Mouse (Mus musculus): Measurements from ENCODE around the gene Ddx10. TPM values are rescaled to one million over a fixed set of nuclear protein-coding genes. Genes with fewer than 3 reads are reported as not detected.
"Not testable (repeated sequence)": the region's sequence is repeated elsewhere in the genome, so short reads cannot be mapped to it uniquely, and the experiment has no call there.

Ddx10 gene
- polyA plus RNA-seq, 1 experiment from 2014 or later = 23.9 TPM

DNA sequence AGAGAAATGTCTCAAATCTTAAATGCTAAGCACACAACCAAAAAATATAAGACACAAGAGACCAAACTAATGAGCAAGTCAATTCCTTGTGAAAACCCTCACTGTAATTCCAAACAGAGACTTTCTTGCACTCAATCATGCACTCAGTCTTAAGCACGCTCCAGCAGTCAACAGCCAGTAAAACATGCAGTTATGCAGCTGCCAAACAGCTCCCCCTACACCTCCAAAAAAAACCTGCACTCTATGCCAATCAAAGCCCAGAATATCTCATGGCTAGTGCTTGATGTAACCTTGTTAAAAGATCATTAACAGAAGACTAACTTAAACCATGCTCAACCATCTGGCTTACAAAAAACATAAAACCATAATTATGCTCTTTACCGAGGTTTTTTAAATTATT lies 74.6 kb downstream of the Ddx10 start:
- TF ChIP-seq CTCF (IDR thresholded peaks at IDR 0.05) = peak; percentile 63
- no peak for DNase-seq (ENCODE audit: low read depth, low spot score)
- H3K27me3 ChIP-seq = no peaks in the 10 kb centered on the region
- POLR2A ChIA-PET = no interaction called here
- in situ Hi-C loops (cut with MboI; ENCODE audit: low pct_unique_long_range_greater_than_20kb) = no loop called here
- CTCF ChIA-PET = no interaction called here
- ATAC-seq = no peak

DNA sequence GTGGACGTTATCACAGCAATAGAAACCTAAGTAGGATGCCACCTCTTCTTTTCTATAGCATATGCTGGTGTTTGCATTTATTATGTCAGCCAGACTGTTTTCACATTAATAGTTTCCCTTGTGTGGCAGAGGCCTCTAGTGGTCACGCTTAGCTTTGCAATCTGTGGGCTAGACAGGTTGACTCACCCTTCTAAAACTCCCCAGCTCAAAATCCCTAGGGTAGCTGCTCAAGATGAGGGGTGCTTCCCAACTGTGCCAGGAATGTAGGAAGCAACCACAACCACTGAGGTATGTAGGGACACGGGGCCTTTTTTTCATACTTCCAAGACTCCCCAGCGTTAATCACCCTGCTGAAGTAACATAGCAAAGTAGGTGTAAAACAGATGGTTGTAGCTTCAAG lies 103.6 kb downstream of the Ddx10 start:
- peak; percentile 54 for DNase-seq (ENCODE audit: low read depth, low spot score)
- in situ Hi-C loops (cut with MboI; ENCODE audit: low pct_unique_long_range_greater_than_20kb) = loop anchor here (5.0 kb wide), 1 partner anchor 852 kb away; no protein-coding TSS in a partner anchor
- peak; percentile 88 for ATAC-seq
- H3K27me3 ChIP-seq = no peaks in the 10 kb centered on the region
- peak; percentile 94 for TF ChIP-seq CTCF (IDR thresholded peaks at IDR 0.05)
- ChIA-PET POLR2A (no interaction called here), CTCF (interaction anchor here (0.7 to 2.5 kb wide), 10 partner anchors 9 to 846 kb away, joined by 3 to 9 read pairs (median 4); no protein-coding TSS in a partner anchor)

DNA sequence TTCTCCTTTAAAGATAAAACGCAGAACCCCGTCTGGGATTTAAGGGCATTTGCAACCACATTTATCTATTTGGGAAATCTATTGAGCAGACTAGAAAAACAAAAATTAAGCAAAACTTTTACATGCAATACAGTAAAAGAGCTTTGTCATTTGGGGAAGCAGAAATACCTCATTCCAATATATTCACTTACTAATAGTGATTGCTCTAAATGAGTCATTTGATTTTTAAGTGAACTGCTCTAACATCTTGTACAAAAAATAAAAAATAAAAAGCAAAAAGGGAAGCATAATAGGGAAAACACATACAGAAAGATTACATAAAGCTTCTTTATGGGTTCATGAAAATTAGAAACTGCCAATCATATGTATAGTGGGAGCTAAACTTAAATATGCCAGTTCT lies 104.3 kb downstream of the Ddx10 start:
- in situ Hi-C loops (cut with MboI; ENCODE audit: low pct_unique_long_range_greater_than_20kb) = loop anchor here (5.0 kb wide), 1 partner anchor 851 kb away; no protein-coding TSS in a partner anchor
- H3K27me3 ChIP-seq = no peaks in the 10 kb centered on the region
- no peak for TF ChIP-seq CTCF (IDR thresholded peaks at IDR 0.05)
- ChIA-PET POLR2A (no interaction called here), CTCF (interaction anchor here (1.2 to 2.5 kb wide), 5 partner anchors 14 to 845 kb away, joined by 3 to 9 read pairs (median 4); no protein-coding TSS in a partner anchor)
- ATAC-seq (no peak), DNase-seq (ENCODE audit: low read depth, low spot score) (no peak)

DNA sequence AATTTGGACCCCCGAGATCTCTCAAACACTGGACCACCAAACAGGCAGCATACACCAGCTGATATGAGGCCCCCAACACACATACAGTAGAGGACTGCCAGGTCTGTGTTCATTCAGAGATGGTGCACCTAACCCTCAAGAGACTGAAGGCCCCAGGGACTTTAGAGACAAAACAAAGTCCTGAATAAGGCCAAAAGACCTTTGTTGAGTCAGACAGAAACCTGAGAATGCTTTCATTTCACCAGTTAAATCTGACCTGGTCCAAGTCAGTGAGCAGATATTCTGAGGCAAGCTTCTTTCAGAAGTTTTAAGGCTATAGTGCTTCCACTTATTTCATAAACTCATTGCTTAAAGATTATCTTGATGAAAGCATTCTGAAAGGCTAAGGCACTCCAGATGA lies 105.4 kb downstream of the Ddx10 start:
- POLR2A ChIA-PET; ATAC-seq; H3K27me3 ChIP-seq; DNase-seq (ENCODE audit: low read depth, low spot score): not testable (repeated sequence)
- in situ Hi-C loops (cut with MboI; ENCODE audit: low pct_unique_long_range_greater_than_20kb) = loop anchor here (5.0 kb wide), 1 partner anchor 850 kb away; no protein-coding TSS in a partner anchor
- CTCF ChIA-PET = interaction anchor here (2.5 kb wide), 1 partner anchor 844 kb away, joined by 9 read pairs; no protein-coding TSS in a partner anchor

DNA sequence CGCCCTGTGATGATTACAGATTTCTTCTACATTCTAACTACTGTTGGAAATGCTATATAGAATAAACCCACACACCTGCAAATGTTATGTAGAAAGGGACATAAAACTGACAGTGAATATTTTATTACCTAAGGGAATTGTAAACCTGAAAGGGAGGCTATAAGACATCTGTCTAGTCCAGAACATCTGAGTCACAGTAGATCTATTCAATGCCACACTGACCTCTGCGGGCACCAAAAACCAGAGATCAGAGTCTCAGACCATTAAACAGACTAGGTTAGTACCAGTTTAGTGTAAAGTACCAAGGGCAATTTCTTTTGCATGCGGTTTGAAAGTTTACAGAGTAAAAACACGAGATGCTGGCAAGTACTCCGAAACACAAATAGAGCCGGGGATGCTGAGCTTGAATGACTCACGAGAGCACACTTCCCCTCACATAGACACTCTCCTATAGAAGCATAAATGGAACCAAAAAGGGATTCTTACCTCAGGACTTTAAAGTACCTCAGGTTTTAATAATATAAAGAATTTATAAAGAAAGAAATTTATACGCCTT lies 107.2 kb downstream of the Ddx10 start:
- in situ Hi-C loops (cut with MboI; ENCODE audit: low pct_unique_long_range_greater_than_20kb) = loop anchor here (5.0 kb wide), 1 partner anchor 848 kb away; no protein-coding TSS in a partner anchor
- CTCF ChIA-PET = no interaction called here
- no peaks in the 10 kb centered on the region for H3K27me3 ChIP-seq
- DNase-seq (ENCODE audit: low read depth, low spot score) (peak; percentile 46), ATAC-seq (peak; percentile 60)
- TF ChIP-seq CTCF (IDR thresholded peaks at IDR 0.05) = peak; percentile 20
- POLR2A ChIA-PET = no interaction called here

DNA sequence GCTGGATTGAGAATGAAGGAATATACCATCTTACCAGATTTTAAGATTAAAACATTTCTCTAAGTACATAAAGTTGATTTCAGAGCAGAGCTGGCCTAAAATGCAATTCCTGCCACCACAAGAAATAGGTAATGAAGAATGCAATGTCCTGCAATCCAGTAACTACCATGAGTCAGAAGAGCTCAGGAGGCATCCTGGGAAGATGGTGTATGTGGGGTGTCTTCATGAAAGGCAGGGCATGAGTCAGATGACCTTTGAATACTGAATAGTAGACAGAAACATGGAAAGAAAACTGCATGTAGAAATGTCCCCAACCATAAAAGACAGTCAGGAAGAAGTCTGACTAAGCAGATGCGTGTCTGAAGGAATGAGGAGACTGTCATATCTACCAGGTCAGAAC lies 115.0 kb downstream of the Ddx10 start:
- DNase-seq (ENCODE audit: low read depth, low spot score) = no peak
- POLR2A ChIA-PET = no interaction called here
- in situ Hi-C loops (cut with MboI; ENCODE audit: low pct_unique_long_range_greater_than_20kb) = no loop called here
- no peak for ATAC-seq
- CTCF ChIA-PET = no interaction called here
- no peak for TF ChIP-seq CTCF (IDR thresholded peaks at IDR 0.05)
- H3K27me3 ChIP-seq = no peaks in the 10 kb centered on the region

DNA sequence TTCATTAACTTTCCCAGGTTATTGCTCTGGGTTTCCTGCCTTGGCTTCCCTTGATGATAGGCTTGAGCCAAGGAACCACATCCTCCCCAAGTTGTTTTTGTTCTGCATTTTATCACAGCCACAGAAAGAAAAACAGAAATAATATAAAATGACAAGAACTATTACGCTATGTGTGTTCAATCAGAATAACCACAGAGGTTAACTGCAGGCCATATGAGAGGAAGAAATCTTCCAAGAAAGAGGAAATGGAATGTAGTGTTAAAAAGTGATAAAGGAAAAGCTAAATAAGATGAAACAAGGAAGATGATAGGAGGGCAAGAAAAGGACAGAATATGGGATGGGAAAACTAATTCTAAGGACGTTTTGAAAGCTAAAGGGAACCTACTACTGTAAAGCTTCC lies 117.4 kb downstream of the Ddx10 start:
- DNase-seq (ENCODE audit: low read depth, low spot score) (no peak), ATAC-seq (no peak)
- ChIA-PET CTCF (no interaction called here), POLR2A (no interaction called here)
- in situ Hi-C loops (cut with MboI; ENCODE audit: low pct_unique_long_range_greater_than_20kb) = no loop called here
- H3K27me3 ChIP-seq = no peaks in the 10 kb centered on the region
- no peak for TF ChIP-seq CTCF (IDR thresholded peaks at IDR 0.05)

DNA sequence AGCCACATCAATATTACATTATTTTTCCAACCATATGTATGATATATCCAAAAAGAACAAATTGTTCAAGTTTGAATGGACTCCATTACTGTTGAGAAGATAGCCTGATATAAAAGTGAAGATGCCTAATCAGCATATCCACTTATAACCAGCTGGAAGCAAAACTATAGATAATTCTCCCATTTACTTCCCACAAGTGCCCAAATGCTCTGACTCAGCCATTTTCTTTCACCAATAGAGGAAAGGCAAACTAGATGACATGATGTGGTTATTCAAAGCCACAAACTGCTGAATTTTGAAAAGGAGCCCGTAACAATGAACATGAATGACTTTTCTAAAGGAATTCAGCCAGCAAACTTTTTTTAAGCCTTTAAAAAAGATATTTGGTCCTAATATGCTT lies 146.8 kb downstream of the Ddx10 start:
- ATAC-seq (no peak), DNase-seq (ENCODE audit: low read depth, low spot score) (no peak)
- in situ Hi-C loops (cut with MboI; ENCODE audit: low pct_unique_long_range_greater_than_20kb) = no loop called here
- TF ChIP-seq CTCF (IDR thresholded peaks at IDR 0.05) = no peak
- CTCF ChIA-PET = interaction anchor here (1.3 kb wide), 2 partner anchors 19 to 40 kb away, joined by 3 read pairs; no protein-coding TSS in a partner anchor
- POLR2A ChIA-PET = no interaction called here
- H3K27me3 ChIP-seq = no peaks in the 10 kb centered on the region

DNA sequence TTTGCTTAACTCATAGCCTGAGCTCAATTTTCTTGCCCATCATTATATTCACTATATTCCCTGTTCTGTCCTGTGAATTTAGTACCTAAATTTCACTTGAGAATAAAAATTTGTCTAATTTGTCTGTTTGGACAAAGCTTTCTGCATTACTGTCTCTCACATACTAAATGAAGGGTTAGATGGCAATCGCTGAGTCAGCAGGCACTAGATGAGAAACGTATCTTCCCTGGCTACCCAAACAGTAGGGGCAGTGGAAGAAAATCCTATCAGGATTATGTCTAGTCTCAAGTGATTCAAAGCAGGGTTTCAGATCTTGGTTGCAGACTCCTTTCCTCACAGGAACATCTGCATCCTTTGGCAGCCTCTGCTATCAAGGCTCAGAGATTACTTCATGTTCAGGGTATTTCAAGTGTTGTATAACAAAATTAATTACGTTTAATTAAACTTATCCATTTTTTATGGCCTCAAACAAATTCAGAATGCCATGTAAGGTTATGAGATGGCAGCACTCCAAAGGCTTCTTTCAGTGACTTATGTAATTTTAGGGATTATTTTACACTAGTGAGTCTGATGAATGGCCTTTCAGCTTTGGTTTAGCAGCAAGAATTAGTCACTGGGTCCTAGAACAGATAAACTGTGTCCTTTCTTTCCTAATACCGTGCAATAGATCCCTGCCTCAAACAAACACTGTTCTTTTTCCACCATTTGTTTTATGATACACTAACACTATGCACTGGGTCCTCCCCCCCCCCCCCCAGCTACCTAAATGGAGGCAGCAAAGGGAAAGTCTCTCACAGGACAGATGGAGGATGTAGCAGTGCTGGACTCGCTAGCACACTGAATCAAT lies 152.3 kb downstream of the Ddx10 start:
- DNase-seq (ENCODE audit: low read depth, low spot score) (peak; percentile 50), ATAC-seq (peak; percentile 17)
- no peak for TF ChIP-seq CTCF (IDR thresholded peaks at IDR 0.05)
- POLR2A ChIA-PET = no interaction called here
- no peaks in the 10 kb centered on the region for H3K27me3 ChIP-seq
- in situ Hi-C loops (cut with MboI; ENCODE audit: low pct_unique_long_range_greater_than_20kb) = no loop called here
- CTCF ChIA-PET = no interaction called here

DNA sequence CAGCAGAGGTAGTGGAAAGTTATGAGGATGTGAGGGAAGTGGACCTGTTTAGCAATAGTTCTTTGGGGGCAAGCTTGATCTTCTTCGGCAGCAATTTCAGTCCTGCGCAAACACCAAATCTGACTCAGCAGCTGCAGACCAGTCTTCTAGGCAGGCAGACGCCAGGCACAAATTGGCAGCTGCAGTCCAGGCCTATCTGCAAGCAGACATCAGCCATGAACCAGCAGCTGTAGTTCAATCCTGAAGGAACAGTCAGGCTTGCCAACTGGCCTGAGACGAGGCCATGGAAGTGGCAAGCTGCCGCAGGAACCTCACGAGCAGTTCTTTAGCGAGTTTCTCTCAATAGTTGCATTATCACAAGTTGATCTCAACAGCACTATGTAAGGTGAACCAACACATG lies 153.3 kb downstream of the Ddx10 start:
- no peaks in the 10 kb centered on the region for H3K27me3 ChIP-seq
- TF ChIP-seq CTCF (IDR thresholded peaks at IDR 0.05) = no peak
- DNase-seq (ENCODE audit: low read depth, low spot score) = no peak
- in situ Hi-C loops (cut with MboI; ENCODE audit: low pct_unique_long_range_greater_than_20kb) = no loop called here
- ATAC-seq = no peak
- POLR2A ChIA-PET = interaction anchor here (0.6 kb wide), 2 partner anchors 33 to 1523 kb away, joined by 3 read pairs; no protein-coding TSS in a partner anchor
- CTCF ChIA-PET = interaction anchor here (1.3 kb wide), 1 partner anchor 18 kb away, joined by 3 read pairs; no protein-coding TSS in a partner anchor

DNA sequence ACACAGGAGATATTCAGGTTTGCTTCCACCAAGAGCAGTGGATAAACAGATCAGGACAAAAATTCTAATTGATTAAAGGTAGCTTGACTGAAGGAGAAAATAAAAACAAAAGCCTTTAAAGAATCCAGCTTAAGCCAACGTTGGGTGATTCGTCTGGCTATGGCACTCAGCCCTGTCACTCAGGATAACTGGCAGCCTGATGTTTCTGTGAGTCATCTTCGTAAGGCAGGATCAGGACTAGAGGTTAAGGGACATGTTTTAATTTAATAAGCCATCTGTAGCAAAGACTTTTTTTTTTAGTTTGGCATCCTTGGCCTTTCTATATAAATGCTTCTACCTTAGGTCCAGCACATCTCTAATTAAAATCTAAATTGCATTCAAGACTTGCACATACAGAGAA lies 170.2 kb downstream of the Ddx10 start:
- no peak for ATAC-seq
- TF ChIP-seq CTCF (IDR thresholded peaks at IDR 0.05) = no peak
- H3K27me3 ChIP-seq = no peaks in the 10 kb centered on the region
- ChIA-PET POLR2A (no interaction called here), CTCF (no interaction called here)
- no peak for DNase-seq (ENCODE audit: low read depth, low spot score)
- in situ Hi-C loops (cut with MboI; ENCODE audit: low pct_unique_long_range_greater_than_20kb) = no loop called here
